Mouse (Mus musculus) embryonic stem cell, embryonic (primary cell): ENCODE measurements at regions not wholly inside any gene's neighbourhood (a gene's known extent, or its start where the extent isn't known, plus 50 kb on each side); places are given as distances from the start of the nearest gene placed in this dataset.

ENCODE experiments used
- CTCF ChIA-PET, 4 experiments: fragments of 300-600 bp in 2 of 4; fragments of 350-600 bp in 2 of 4; sonication (Branson Sonifier 250); formaldehyde crosslinking; loops; one replicate each; lab custom pipeline; 2022; ENCODE audit warnings: inconsistent platforms in 2 of 4; lab: Charles Lee
- POLR2A ChIA-PET, 4 experiments: fragments of 300-600 bp in 2 of 4; fragments of 350-600 bp in 2 of 4; sonication (Branson Sonifier 250); formaldehyde crosslinking; loops; one replicate each; lab custom pipeline; 2022; ENCODE audit warnings: antibody characterized with exemption in 4 of 4, inconsistent platforms in 1 of 4; lab: Charles Lee

DNA sequence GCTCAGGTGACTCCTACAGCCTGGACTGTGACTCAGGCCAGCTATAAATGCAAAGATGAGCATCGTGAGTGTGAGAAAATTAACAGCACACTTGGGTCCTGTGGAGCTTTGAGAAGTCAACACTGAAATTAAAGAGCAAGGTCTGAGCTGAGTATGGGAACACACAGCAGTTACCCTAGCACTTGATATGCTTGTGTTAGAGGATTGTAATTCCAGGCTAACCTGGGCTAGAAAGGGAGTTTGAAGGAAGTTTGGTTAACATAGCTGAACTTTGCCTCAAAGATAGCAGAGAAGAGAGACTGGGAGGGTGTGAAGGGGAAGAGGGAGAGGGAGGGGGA, 694.4 kb downstream of the Inhba start:
- POLR2A ChIA-PET, result no interaction called here
- CTCF ChIA-PET, result no interaction called here

GRCm38 (mm10) chr13:16715296-16715960, 703.8 kb downstream of the Inhba start:
- ChIA-PET POLR2A (no interaction called here), CTCF (no interaction called here)

GRCm38 (mm10) chr13:16716340-16716739, 704.7 kb downstream of the Inhba start:
- POLR2A ChIA-PET, result no interaction called here
- CTCF ChIA-PET, result no interaction called here

- POLR2A ChIA-PET, result interaction anchor here in 2 of 4 experiments (0.6 to 0.7 kb wide), 2 partner anchors 46 to 114 kb away, joined by 3 to 4 read pairs; no protein-coding TSS in a partner anchor
These were observed 705.4 kb downstream of the Inhba start for GRCm38 (mm10) chr13:16716796-16717749.

DNA sequence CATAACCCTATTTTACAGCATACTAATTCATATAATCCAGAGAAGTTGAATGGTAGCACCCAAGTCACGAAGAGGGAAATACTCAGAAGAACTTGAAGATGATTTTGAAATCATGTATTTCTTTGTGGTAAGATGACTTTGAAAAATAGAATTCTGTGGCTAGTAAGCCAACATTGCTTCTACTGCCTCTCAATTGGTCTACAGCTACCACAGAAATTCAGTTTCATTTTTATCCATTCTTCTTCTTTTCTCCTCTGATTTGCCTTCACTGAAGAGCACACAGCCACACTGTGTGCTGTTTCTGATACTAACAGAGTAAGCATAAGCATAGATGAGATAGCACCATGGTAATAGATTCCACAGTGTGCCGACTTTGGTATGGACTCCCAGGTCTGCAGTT, 708.4 kb downstream of the Inhba start:
- POLR2A ChIA-PET, result no interaction called here
- CTCF ChIA-PET, result no interaction called here

More at GRCm38 (mm10) chr13:16716796-16717749, 705.4 kb downstream of the Inhba start:
- CTCF ChIA-PET, result interaction anchor here in 1 of 4 experiments (0.5 kb wide), 1 partner anchor 46 kb away, joined by 3 read pairs; no protein-coding TSS in a partner anchor

GRCm38 (mm10) chr13:16725350-16725749, 713.7 kb downstream of the Inhba start:
- CTCF ChIA-PET, result no interaction called here
- POLR2A ChIA-PET, result no interaction called here

- ChIA-PET POLR2A (no interaction called here), CTCF (no interaction called here)
These were observed 726.7 kb downstream of the Inhba start for GRCm38 (mm10) chr13:16738313-16738712.

- CTCF ChIA-PET, result interaction anchor here in 1 of 4 experiments (0.6 kb wide), 1 partner anchor 38 kb away, joined by 3 read pairs; no protein-coding TSS in a partner anchor
These were observed 727.9 kb downstream of the Inhba start for GRCm38 (mm10) chr13:16739563-16739962.

GRCm38 (mm10) chr13:16744237-16744636, 732.6 kb downstream of the Inhba start:
- CTCF ChIA-PET, result no interaction called here
- POLR2A ChIA-PET, result no interaction called here

More at GRCm38 (mm10) chr13:16739563-16739962, 727.9 kb downstream of the Inhba start:
- POLR2A ChIA-PET, result no interaction called here

GRCm38 (mm10) chr13:16745644-16746043, 734.0 kb downstream of the Inhba start:
- ChIA-PET CTCF (no interaction called here), POLR2A (no interaction called here)

GRCm38 (mm10) chr13:16746451-16746850, 734.8 kb downstream of the Inhba start:
- POLR2A ChIA-PET, result no interaction called here
- CTCF ChIA-PET, result no interaction called here

- ChIA-PET POLR2A (no interaction called here), CTCF (no interaction called here)
These were observed 744.6 kb downstream of the Inhba start for GRCm38 (mm10) chr13:16756264-16756663.

- CTCF ChIA-PET, result no interaction called here
These were observed 748.4 kb downstream of the Inhba start for GRCm38 (mm10) chr13:16760045-16760444.

GRCm38 (mm10) chr13:16761415-16761814, 749.8 kb downstream of the Inhba start:
- ChIA-PET CTCF (no interaction called here), POLR2A (no interaction called here)

More at GRCm38 (mm10) chr13:16760045-16760444, 748.4 kb downstream of the Inhba start:
- POLR2A ChIA-PET, result no interaction called here

DNA sequence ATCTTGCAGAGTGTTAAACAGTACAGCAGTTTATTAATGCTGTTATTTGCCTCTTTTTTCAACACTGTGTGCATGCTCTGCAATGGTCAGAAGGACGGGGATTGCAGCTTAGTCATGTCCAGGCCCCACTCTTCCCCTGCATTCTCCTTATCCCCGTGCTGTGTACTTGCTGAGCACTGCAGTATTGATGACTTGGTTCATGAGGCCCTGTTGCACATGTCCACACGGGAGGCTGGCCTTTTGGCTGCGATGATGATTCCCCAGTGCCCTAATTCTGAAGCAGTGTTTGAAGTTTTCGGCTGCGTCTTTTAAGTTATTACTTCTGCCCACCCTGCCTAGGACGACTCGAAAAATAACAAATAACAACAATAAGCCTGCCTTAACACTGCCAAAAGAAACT, 750.7 kb downstream of the Inhba start:
- POLR2A ChIA-PET, result no interaction called here
- CTCF ChIA-PET, result no interaction called here

GRCm38 (mm10) chr13:16762727-16763512, 751.3 kb downstream of the Inhba start:
- ChIA-PET CTCF (interaction anchor here in 3 of 4 experiments (0.5 to 0.7 kb wide), 6 partner anchors 12 to 1991 kb away, joined by 3 to 8 read pairs (median 4); no protein-coding TSS in a partner anchor), POLR2A (interaction anchor here in 1 of 4 experiments (0.6 kb wide), 1 partner anchor 46 kb away, joined by 3 read pairs; no protein-coding TSS in a partner anchor)

GRCm38 (mm10) chr13:16763746-16764145, 752.1 kb downstream of the Inhba start:
- ChIA-PET POLR2A (no interaction called here), CTCF (interaction anchor here (0.5 to 1.0 kb wide), 6 partner anchors 46 to 1990 kb away, joined by 3 to 8 read pairs (median 4); no protein-coding TSS in a partner anchor)

DNA sequence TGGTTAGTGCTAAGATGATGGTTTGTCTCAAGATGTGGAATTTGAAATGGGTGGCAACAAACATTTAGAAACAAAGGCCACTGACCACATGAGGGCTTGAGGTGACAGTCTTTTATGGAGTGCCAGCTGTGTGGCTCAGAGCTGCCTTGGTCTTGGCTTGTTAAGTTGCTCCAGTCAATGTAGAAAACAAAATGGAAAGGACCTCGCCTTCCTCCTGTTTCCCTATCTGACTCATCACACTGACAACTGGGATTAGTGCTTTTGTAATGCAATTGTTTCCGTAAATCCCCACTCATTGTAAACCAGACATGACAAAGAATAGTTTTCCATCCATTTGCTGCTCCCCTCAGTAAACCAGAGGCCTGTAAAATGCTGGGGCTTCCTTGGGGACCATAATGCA, 757.8 kb downstream of the Inhba start:
- POLR2A ChIA-PET, result no interaction called here
- CTCF ChIA-PET, result no interaction called here

DNA sequence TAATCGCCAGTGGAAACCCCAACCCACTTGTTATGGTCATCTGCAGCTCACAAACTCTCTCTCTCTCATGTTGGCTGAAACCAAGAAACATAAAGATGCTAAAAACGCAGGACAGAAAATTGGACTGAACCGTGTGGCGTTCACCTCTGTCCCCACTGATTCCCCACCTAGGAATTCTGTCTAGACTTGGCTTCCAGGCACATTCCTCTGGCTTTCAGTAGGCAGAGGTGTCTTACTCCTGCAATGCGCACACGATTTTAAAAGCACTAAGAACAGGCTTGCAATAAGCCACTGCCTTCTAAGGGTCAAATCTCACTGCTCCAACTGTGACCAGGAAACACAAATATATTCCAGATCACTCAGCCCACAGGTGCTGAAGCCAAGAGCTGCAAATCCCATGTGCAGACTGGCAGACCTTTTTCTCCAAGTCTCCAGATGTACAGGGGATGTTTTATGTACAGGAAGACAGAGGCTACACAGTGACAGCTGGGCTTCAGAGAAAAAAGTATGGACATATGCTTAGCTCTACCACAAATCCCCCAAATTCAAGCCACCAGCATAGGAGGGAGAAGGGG, 758.3 kb downstream of the Inhba start:
- ChIA-PET CTCF (no interaction called here), POLR2A (no interaction called here)
